Mouse (Mus musculus): ENCODE results near the gene Cavin1. TPM values are rescaled to one million over a fixed set of nuclear protein-coding genes. Genes with fewer than 3 reads are reported as not detected.

The Cavin1 gene
- polyA plus RNA-seq, 1 experiment from 2014 or later = 16.3 TPM

GRCm38 (mm10) chr11:100967881-100968420, 2.7 kb downstream of the Cavin1 start:
- WGBS = 82% methylated on average over 5 of the region's 5 CpGs
- Histone ChIP-seq H3K36me3 (replicated peaks; ENCODE audit: control insufficient read depth, insufficient read depth, low read depth, low read length) (no peaks in the 10 kb centered on the region), H3K4me1 (ENCODE audit: control insufficient read depth, insufficient read depth, low read length) (peaks cover 7% of the 10 kb centered on the region; the same call in 1 of the 2 replicates), H3K27me3 (ENCODE audit: control insufficient read depth, insufficient read depth, low read length) (peaks cover 50% of the 10 kb centered on the region), H3K4me3 (ENCODE audit: low read depth, low read length) (no peak overlapping the region), H3K9me3 (replicated peaks; ENCODE audit: control insufficient read depth, low read length) (no peaks in the 10 kb centered on the region), H3K9ac (replicated peaks; ENCODE audit: low read length) (no peak overlapping the region), H3K27ac (replicated peaks; ENCODE audit: low read depth, low read length) (no peak overlapping the region), H3K4me2 (ENCODE audit: low read depth, low read length) (0 out of 2 replicates have a peak overlapping the region, but pooled peaks have one; percentile 10)
- DNase-seq (ENCODE audit: low spot score) (no peak), ATAC-seq (replicated peaks; ENCODE audit: insufficient number of reproducible peaks, low FRiP score, low TSS enrichment, low read depth) (no peak)

GRCm38 (mm10) chr11:100967376-100967775, 3.3 kb downstream of the Cavin1 start:
- no peak for ATAC-seq (replicated peaks; ENCODE audit: insufficient number of reproducible peaks, low FRiP score, low TSS enrichment, low read depth)
- Histone ChIP-seq H3K4me3 (ENCODE audit: low read depth, low read length) (no peak overlapping the region), H3K4me2 (ENCODE audit: low read depth, low read length) (no peak overlapping the region), H3K9ac (replicated peaks; ENCODE audit: low read length) (no peak overlapping the region), H3K9me3 (replicated peaks; ENCODE audit: control insufficient read depth, low read length) (no peaks in the 10 kb centered on the region), H3K36me3 (replicated peaks; ENCODE audit: control insufficient read depth, insufficient read depth, low read depth, low read length) (no peaks in the 10 kb centered on the region), H3K27ac (replicated peaks; ENCODE audit: low read depth, low read length) (no peak overlapping the region), H3K4me1 (ENCODE audit: control insufficient read depth, insufficient read depth, low read length) (peaks cover 7% of the 10 kb centered on the region; the same call in 1 of the 2 replicates), H3K27me3 (ENCODE audit: control insufficient read depth, insufficient read depth, low read length) (peaks cover 46% of the 10 kb centered on the region)
- WGBS = 68% methylated on average over 5 of the region's 5 CpGs
- DNase-seq (ENCODE audit: low spot score) = no peak

GRCm38 (mm10) chr11:100965760-100966159, 4.9 kb downstream of the Cavin1 start:
- H3K4me1 ChIP-seq (ENCODE audit: control insufficient read depth, insufficient read depth, low read length) = peaks cover 7% of the 10 kb centered on the region; the same call in 1 of the 2 replicates
- H3K4me2 ChIP-seq (ENCODE audit: low read depth, low read length) = no peak overlapping the region
- WGBS = 86% methylated on average over 6 of the region's 6 CpGs
- peaks cover 34% of the 10 kb centered on the region for H3K27me3 ChIP-seq (ENCODE audit: control insufficient read depth, insufficient read depth, low read length)
- no peaks in the 10 kb centered on the region for H3K36me3 ChIP-seq (replicated peaks; ENCODE audit: control insufficient read depth, insufficient read depth, low read depth, low read length)
- H3K9ac ChIP-seq (replicated peaks; ENCODE audit: low read length) = no peak overlapping the region
- H3K9me3 ChIP-seq (replicated peaks; ENCODE audit: control insufficient read depth, low read length) = no peaks in the 10 kb centered on the region
- H3K27ac ChIP-seq (replicated peaks; ENCODE audit: low read depth, low read length) = no peak overlapping the region
- H3K4me3 ChIP-seq (ENCODE audit: low read depth, low read length) = no peak overlapping the region
- no peak for DNase-seq (ENCODE audit: low spot score)
- no peak for ATAC-seq (replicated peaks; ENCODE audit: insufficient number of reproducible peaks, low FRiP score, low TSS enrichment, low read depth)

GRCm38 (mm10) chr11:100964901-100965542, 5.7 kb downstream of the Cavin1 start:
- H3K4me3 ChIP-seq (ENCODE audit: low read depth, low read length) = no peak overlapping the region
- no peaks in the 10 kb centered on the region for H3K36me3 ChIP-seq (replicated peaks; ENCODE audit: control insufficient read depth, insufficient read depth, low read depth, low read length)
- no peak overlapping the region for H3K4me2 ChIP-seq (ENCODE audit: low read depth, low read length)
- H3K9ac ChIP-seq (replicated peaks; ENCODE audit: low read length) = no peak overlapping the region
- DNase-seq (ENCODE audit: low spot score) (no peak), ATAC-seq (replicated peaks; ENCODE audit: insufficient number of reproducible peaks, low FRiP score, low TSS enrichment, low read depth) (no peak)
- no peak overlapping the region for H3K27ac ChIP-seq (replicated peaks; ENCODE audit: low read depth, low read length)
- H3K9me3 ChIP-seq (replicated peaks; ENCODE audit: control insufficient read depth, low read length) = no peaks in the 10 kb centered on the region
- H3K4me1 ChIP-seq (ENCODE audit: control insufficient read depth, insufficient read depth, low read length) = peaks cover 6% of the 10 kb centered on the region; the same call in 1 of the 2 replicates
- 88% methylated on average over 6 of the region's 6 CpGs for WGBS
- peaks cover 27% of the 10 kb centered on the region for H3K27me3 ChIP-seq (ENCODE audit: control insufficient read depth, insufficient read depth, low read length)

GRCm38 (mm10) chr11:100964180-100964579, 6.5 kb downstream of the Cavin1 start:
- no peaks in the 10 kb centered on the region for H3K9me3 ChIP-seq (replicated peaks; ENCODE audit: control insufficient read depth, low read length)
- H3K9ac ChIP-seq (replicated peaks; ENCODE audit: low read length) = no peak overlapping the region
- H3K4me3 ChIP-seq (ENCODE audit: low read depth, low read length) = no peak overlapping the region
- no peak overlapping the region for H3K4me2 ChIP-seq (ENCODE audit: low read depth, low read length)
- no peak overlapping the region for H3K27ac ChIP-seq (replicated peaks; ENCODE audit: low read depth, low read length)
- DNase-seq (ENCODE audit: low spot score) (no peak), ATAC-seq (replicated peaks; ENCODE audit: insufficient number of reproducible peaks, low FRiP score, low TSS enrichment, low read depth) (no peak)
- WGBS = 88% methylated on average over 7 of the region's 7 CpGs
- H3K4me1 ChIP-seq (ENCODE audit: control insufficient read depth, insufficient read depth, low read length) = 0 out of 2 replicates have a peak, but pooled peaks cover 2% of the 10 kb centered on the region
- H3K27me3 ChIP-seq (ENCODE audit: control insufficient read depth, insufficient read depth, low read length) = peaks cover 21% of the 10 kb centered on the region
- no peaks in the 10 kb centered on the region for H3K36me3 ChIP-seq (replicated peaks; ENCODE audit: control insufficient read depth, insufficient read depth, low read depth, low read length)

GRCm38 (mm10) chr11:100963647-100964046, 7.0 kb downstream of the Cavin1 start:
- no peak overlapping the region for H3K9ac ChIP-seq (replicated peaks; ENCODE audit: low read length)
- WGBS = 76% methylated on average over 9 of the region's 9 CpGs
- H3K27me3 ChIP-seq (ENCODE audit: control insufficient read depth, insufficient read depth, low read length) = peaks cover 21% of the 10 kb centered on the region
- H3K36me3 ChIP-seq (replicated peaks; ENCODE audit: control insufficient read depth, insufficient read depth, low read depth, low read length) = no peaks in the 10 kb centered on the region
- ATAC-seq (replicated peaks; ENCODE audit: insufficient number of reproducible peaks, low FRiP score, low TSS enrichment, low read depth) = no peak
- no peak overlapping the region for H3K4me2 ChIP-seq (ENCODE audit: low read depth, low read length)
- H3K27ac ChIP-seq (replicated peaks; ENCODE audit: low read depth, low read length) = no peak overlapping the region
- no peak for DNase-seq (ENCODE audit: low spot score)
- H3K9me3 ChIP-seq (replicated peaks; ENCODE audit: control insufficient read depth, low read length) = no peaks in the 10 kb centered on the region
- no peak overlapping the region for H3K4me3 ChIP-seq (ENCODE audit: low read depth, low read length)
- peaks cover 5% of the 10 kb centered on the region; the same call in 1 of the 2 replicates for H3K4me1 ChIP-seq (ENCODE audit: control insufficient read depth, insufficient read depth, low read length)

GRCm38 (mm10) chr11:100962371-100962911, 8.2 kb downstream of the Cavin1 start:
- peaks cover 5% of the 10 kb centered on the region; the same call in 1 of the 2 replicates for H3K4me1 ChIP-seq (ENCODE audit: control insufficient read depth, insufficient read depth, low read length)
- H3K4me2 ChIP-seq (ENCODE audit: low read depth, low read length) = no peak overlapping the region
- ATAC-seq (replicated peaks; ENCODE audit: insufficient number of reproducible peaks, low FRiP score, low TSS enrichment, low read depth) (no peak), DNase-seq (ENCODE audit: low spot score) (no peak)
- H3K27ac ChIP-seq (replicated peaks; ENCODE audit: low read depth, low read length) = no peak overlapping the region
- H3K9ac ChIP-seq (replicated peaks; ENCODE audit: low read length) = no peak overlapping the region
- peaks cover 21% of the 10 kb centered on the region for H3K27me3 ChIP-seq (ENCODE audit: control insufficient read depth, insufficient read depth, low read length)
- H3K36me3 ChIP-seq (replicated peaks; ENCODE audit: control insufficient read depth, insufficient read depth, low read depth, low read length) = no peaks in the 10 kb centered on the region
- 63% methylated on average over 9 of the region's 9 CpGs for WGBS
- no peaks in the 10 kb centered on the region for H3K9me3 ChIP-seq (replicated peaks; ENCODE audit: control insufficient read depth, low read length)
- no peak overlapping the region for H3K4me3 ChIP-seq (ENCODE audit: low read depth, low read length)

GRCm38 (mm10) chr11:100960540-100960939, 10.1 kb downstream of the Cavin1 start:
- H3K4me3 ChIP-seq (ENCODE audit: low read depth, low read length) = no peak overlapping the region

More at GRCm38 (mm10) chr11:100960540-100960939, 10.1 kb downstream of the Cavin1 start:
- Histone ChIP-seq H3K9ac (replicated peaks; ENCODE audit: low read length) (no peak overlapping the region), H3K36me3 (replicated peaks; ENCODE audit: control insufficient read depth, insufficient read depth, low read depth, low read length) (no peaks in the 10 kb centered on the region), H3K27me3 (ENCODE audit: control insufficient read depth, insufficient read depth, low read length) (peaks cover 18% of the 10 kb centered on the region), H3K27ac (replicated peaks; ENCODE audit: low read depth, low read length) (no peak overlapping the region), H3K4me1 (ENCODE audit: control insufficient read depth, insufficient read depth, low read length) (peaks cover 5% of the 10 kb centered on the region; the same call in 1 of the 2 replicates), H3K4me2 (ENCODE audit: low read depth, low read length) (no peak overlapping the region), H3K9me3 (replicated peaks; ENCODE audit: control insufficient read depth, low read length) (no peaks in the 10 kb centered on the region)
- 0 out of 2 replicates have a peak, but pooled peaks have one; percentile 37 for ATAC-seq (replicated peaks; ENCODE audit: insufficient number of reproducible peaks, low FRiP score, low TSS enrichment, low read depth)
- peak; percentile 64 for DNase-seq (ENCODE audit: low spot score)
- WGBS = 11% methylated on average over 6 of the region's 6 CpGs

Measured in embryonic facial prominence, embryonic 11.5 days (tissue).